Mouse (Mus musculus) megakaryocyte progenitor cell, adult 5-6 weeks (primary cell): Measurements from ENCODE around the gene Slc35b4. TPM values are rescaled to one million over a fixed set of nuclear protein-coding genes. Genes with fewer than 3 reads are reported as not detected.

Source experiments
- ATAC-seq: replicated peaks from 2 replicates; pipeline ENCODE4 v1.8.0; 2016; ENCODE audit warnings: mild to moderate bottlenecking, moderate TSS enrichment, inconsistent platforms; ENCODE audit not compliant: poor library complexity
- total RNA-seq, 2 experiments: library from RNA; stranded (forward) in 1 of 2; stranded (reverse) in 1 of 2; fragments of 157-497, 149-512 nt in 1 of 2; fragments of 200-1000 nt in 1 of 2; gene quantifications; 2 replicates each; pipeline versions ENCODE4 v1.2.3 to v1.2.4; 2015 to 2017

Slc35b4 gene
- total RNA-seq, 2 experiments from 2014 or later, result 19.8 to 30.7 TPM

GRCm38 (mm10) chr6:34138366-34138765 lies 38.5 kb downstream of the Slc35b4 start:
- no peak for ATAC-seq

DNA sequence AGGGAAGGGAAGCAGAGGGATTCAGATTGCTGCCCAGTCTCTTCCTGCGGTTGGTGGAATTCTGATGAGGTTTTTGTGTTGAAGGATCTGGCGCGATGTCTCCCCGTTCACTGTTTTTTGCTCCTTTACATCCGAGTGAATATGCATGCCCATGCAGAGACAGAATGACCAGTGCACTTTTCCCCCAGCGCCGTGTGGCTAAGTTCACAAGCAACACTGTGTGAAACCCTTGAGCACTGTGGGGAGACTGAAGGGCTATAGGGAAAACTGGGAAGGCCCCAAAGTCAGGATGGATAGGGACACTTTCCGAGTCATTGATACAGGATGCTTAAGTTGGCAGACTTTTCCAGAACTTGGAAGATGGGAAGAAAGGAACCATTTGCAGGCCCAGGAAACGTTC lies 44.5 kb downstream of the Slc35b4 start:
- no peak for ATAC-seq

DNA sequence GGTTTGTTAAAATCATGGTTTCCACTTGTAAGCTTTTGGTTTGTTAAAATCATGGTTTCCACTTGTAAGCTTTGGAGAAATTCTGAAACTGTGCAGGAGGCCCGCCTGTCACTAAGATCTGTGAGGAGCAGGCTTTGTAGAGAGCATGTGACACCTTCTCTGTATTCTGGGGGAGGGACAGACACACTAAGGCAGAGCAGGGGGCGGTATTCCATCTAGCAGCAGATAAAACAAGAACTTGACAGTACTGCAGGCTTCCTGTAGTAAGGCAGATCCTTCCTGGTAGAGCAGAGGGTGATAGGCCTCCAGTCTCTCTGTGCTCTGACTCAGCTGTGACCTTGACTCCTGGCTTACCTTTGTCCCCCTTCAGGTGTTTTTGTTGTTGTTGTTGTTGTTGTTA lies 47.6 kb downstream of the Slc35b4 start:
- peak; percentile 68 for ATAC-seq

DNA sequence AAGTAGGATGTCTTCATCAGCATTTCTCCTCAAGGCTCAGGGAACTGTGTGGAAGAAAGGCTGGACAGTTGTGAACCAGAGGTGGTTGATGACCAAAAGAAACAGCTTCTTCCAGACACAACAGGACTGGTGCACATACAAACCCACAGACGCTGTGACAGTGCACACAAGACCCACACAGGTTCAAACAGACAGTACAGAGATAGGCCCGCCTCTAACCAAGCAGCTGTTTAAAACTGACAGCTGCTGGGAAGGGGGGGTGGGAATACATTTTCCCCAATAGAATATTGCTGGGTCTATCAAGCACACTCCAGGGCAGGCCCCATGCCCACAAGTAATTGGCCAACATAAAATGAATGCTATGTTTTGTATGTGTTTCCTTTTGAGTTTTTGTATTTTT lies 52.5 kb downstream of the Slc35b4 start:
- no peak for ATAC-seq

GRCm38 (mm10) chr6:34116838-34117478 lies 60.0 kb downstream of the Slc35b4 start:
- no peak for ATAC-seq

DNA sequence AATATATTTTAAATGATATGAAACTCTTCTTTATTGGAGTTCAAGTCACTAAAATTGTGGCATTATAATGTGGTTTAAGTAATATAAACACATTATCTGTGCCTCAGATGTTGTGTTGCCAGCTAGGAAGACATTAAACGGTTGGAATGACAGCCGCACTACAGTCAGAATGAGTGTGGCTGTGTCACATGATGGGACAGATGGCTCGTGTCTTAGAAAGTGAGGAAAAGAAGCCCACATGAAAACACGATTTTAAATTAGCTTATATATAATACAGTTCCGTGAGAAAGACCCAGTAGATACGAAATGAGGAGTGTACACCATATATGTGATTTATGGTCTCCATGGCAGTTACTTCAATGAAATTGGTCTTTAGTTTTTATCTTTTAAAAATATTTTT lies 65.5 kb downstream of the Slc35b4 start:
- ATAC-seq, result no peak

- ATAC-seq, result no peak
These were observed 66.3 kb downstream of the Slc35b4 start for GRCm38 (mm10) chr6:34110571-34110970.

Other genes with a start within 250 kb of the Slc35b4 start
- gene Lrguk, start 147.7 kb downstream of the Slc35b4 start, total RNA-seq (2015), result 0.12 and 0.81 TPM in 2 replicates
- gene Lrguk, start 147.7 kb downstream of the Slc35b4 start, total RNA-seq (2017), result 0.03 TPM in 1 of 2 replicates, not detected in the other
- gene Akr1b3, start 140.4 kb upstream of the Slc35b4 start, total RNA-seq (2015), result 266 and 287 TPM in 2 replicates
- gene Akr1b3, start 140.4 kb upstream of the Slc35b4 start, total RNA-seq (2017), result 143 and 145 TPM in 2 replicates
- 0.10 TPM in 1 of 2 replicates, not detected in the other for gene Akr1b8, start 177.0 kb upstream of the Slc35b4 start, total RNA-seq (2015)
- not detected in 2 replicates for gene Akr1b8, start 177.0 kb upstream of the Slc35b4 start, total RNA-seq (2017)
- 43.5 and 53.8 TPM in 2 replicates for gene Akr1b10, start 207.1 kb upstream of the Slc35b4 start, total RNA-seq (2015)
- 29.7 and 41.0 TPM in 2 replicates for gene Akr1b10, start 207.1 kb upstream of the Slc35b4 start, total RNA-seq (2017)
- gene Akr1b7, start 235.2 kb upstream of the Slc35b4 start, total RNA-seq (2015), result 0.22 TPM in 1 of 2 replicates, not detected in the other
- not detected in 2 replicates for gene Akr1b7, start 235.2 kb upstream of the Slc35b4 start, total RNA-seq (2017)